Mouse (Mus musculus) ovary, postnatal 10 days (tissue): ENCODE measurements at regions not wholly inside any gene's neighbourhood (a gene's known extent, or its start where the extent isn't known, plus 50 kb on each side); places are given as distances from the start of the nearest gene placed in this dataset.
"Not testable (repeated sequence)": the region's sequence is repeated elsewhere in the genome, so short reads cannot be mapped to it uniquely, and the experiment has no call there.

Experiments used
- DNase-seq: peaks from one replicate; pipeline ENCODE4 v3.0.0; 2022; ENCODE audit warnings: low spot score

GRCm38 (mm10) chr17:84844950-84845349 is 54.4 kb upstream of the Lrpprc start:
- no peak for DNase-seq

- no peak for DNase-seq
Observed at GRCm38 (mm10) chr17:84846141-84846540, 55.6 kb upstream of the Lrpprc start.

- no peak for DNase-seq
Observed at GRCm38 (mm10) chr17:84848385-84849030, 57.9 kb upstream of the Lrpprc start.

GRCm38 (mm10) chr17:84849031-84849405 is 58.4 kb upstream of the Lrpprc start:
- DNase-seq = no peak

GRCm38 (mm10) chr17:84850464-84850863 is 59.9 kb upstream of the Lrpprc start:
- no peak for DNase-seq

- DNase-seq = no peak
Observed at GRCm38 (mm10) chr17:84850893-84851292, 60.3 kb upstream of the Lrpprc start.

GRCm38 (mm10) chr17:84856971-84857370 is 66.4 kb upstream of the Lrpprc start:
- no peak for DNase-seq

GRCm38 (mm10) chr17:84858830-84859229 is 68.2 kb upstream of the Lrpprc start:
- DNase-seq = no peak

GRCm38 (mm10) chr17:84859916-84860315 is 69.3 kb upstream of the Lrpprc start:
- no peak for DNase-seq

- no peak for DNase-seq
Observed at GRCm38 (mm10) chr17:84860835-84861234, 70.2 kb upstream of the Lrpprc start.

- DNase-seq = not testable (repeated sequence)
Observed at GRCm38 (mm10) chr17:84864231-84864630, 73.6 kb upstream of the Lrpprc start.

GRCm38 (mm10) chr17:84865158-84865557 is 74.6 kb upstream of the Lrpprc start:
- no peak for DNase-seq

GRCm38 (mm10) chr17:84865566-84865965 is 75.0 kb upstream of the Lrpprc start:
- no peak for DNase-seq

- DNase-seq = no peak
Observed at GRCm38 (mm10) chr17:84869074-84869722, 78.6 kb upstream of the Lrpprc start.

GRCm38 (mm10) chr17:84873554-84873953 is 83.0 kb upstream of the Lrpprc start:
- no peak for DNase-seq

GRCm38 (mm10) chr17:84874494-84874893 is 82.0 kb upstream of the Ppm1b start:
- no peak for DNase-seq

- DNase-seq = no peak
Observed at GRCm38 (mm10) chr17:84875031-84875430, 81.5 kb upstream of the Ppm1b start.

- DNase-seq = no peak
Observed at GRCm38 (mm10) chr17:84876037-84876436, 80.5 kb upstream of the Ppm1b start.

GRCm38 (mm10) chr17:84877176-84877863 is 79.2 kb upstream of the Ppm1b start:
- DNase-seq = no peak

- DNase-seq = peak; percentile 19
Observed at GRCm38 (mm10) chr17:84877864-84878224, 78.7 kb upstream of the Ppm1b start.

- no peak for DNase-seq
Observed at GRCm38 (mm10) chr17:84878316-84878715, 78.2 kb upstream of the Ppm1b start.

GRCm38 (mm10) chr17:84879146-84879545 is 77.4 kb upstream of the Ppm1b start:
- DNase-seq = no peak

- no peak for DNase-seq
Observed at GRCm38 (mm10) chr17:84880946-84881345, 75.6 kb upstream of the Ppm1b start.
